Mouse (Mus musculus) small intestine, adult 2 months (tissue): ENCODE measurements at regions not wholly inside any gene's neighbourhood (a gene's known extent, or its start where the extent isn't known, plus 50 kb on each side); places are given as distances from the start of the nearest gene placed in this dataset.

Source experiments
- CTCF ChIP-seq: fragments of 200-500 bp; IDR thresholded peaks from 2 replicates; pipeline ENCODE4 v1.5.1; 2012; ENCODE audit warnings: low read depth, mild to moderate bottlenecking, control low read depth, inconsistent platforms, low read length, moderate library complexity, mixed read lengths; ENCODE audit not compliant: insufficient replicate concordance, insufficient read length; ENCODE audit errors: extremely low read depth
- POLR2A ChIP-seq: fragments of 200-500 bp; IDR thresholded peaks from 2 replicates; pipeline ENCODE4 v1.6.1; 2012; ENCODE audit warnings: low read depth, mild to moderate bottlenecking, control low read depth, inconsistent platforms, low read length, moderate library complexity

DNA sequence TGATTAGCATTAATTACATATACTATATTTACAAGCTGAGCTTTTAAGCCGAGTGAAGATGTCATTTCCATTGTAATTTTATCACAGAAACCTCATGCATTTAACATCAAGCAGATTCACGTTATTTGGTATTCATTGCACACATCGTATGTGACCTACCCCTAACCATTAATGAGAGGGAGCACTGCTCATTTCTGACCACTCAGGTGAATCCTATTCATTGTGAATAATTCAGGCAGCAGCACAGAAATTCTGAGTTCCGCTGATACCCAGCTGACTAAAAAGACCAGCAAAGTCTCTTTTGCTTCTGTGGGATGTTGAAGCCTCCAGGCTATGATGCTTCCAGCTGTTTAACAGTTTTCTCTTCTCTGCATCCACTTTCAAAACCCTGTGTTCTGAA is 74.3 kb upstream of the Fat4 start:
- TF ChIP-seq POLR2A (no peak), CTCF (no peak)
